Mouse (Mus musculus) CH12.LX (cell line): ENCODE data around the gene Rdh14. TPM values are rescaled to one million over a fixed set of nuclear protein-coding genes. Genes with fewer than 3 reads are reported as not detected.

Source experiments
- DNase-seq: peaks from one replicate; pipeline ENCODE4 v3.0.0-alpha.2; 2013; ENCODE audit errors: extremely low read depth
- H3K27ac ChIP-seq: 2 replicates; pipeline ENCODE4 v1.5.1; 2012; ENCODE audit warnings: low read depth, mild to moderate bottlenecking, control low read depth, moderate library complexity; ENCODE audit not compliant: insufficient read depth
- H3K27me3 ChIP-seq: replicated peaks from 2 replicates; pipeline ENCODE3; 2012; ENCODE audit warnings: inconsistent platforms
- H3K36me3 ChIP-seq, 2 experiments: replicated peaks in 1 of 2; 2 replicates each; pipeline versions ENCODE3 to v1.6.1; 2012; ENCODE audit warnings: inconsistent platforms in 1 of 2, low read length in 1 of 2, mild to moderate bottlenecking in 1 of 2, mixed read lengths in 1 of 2, moderate library complexity in 1 of 2; ENCODE audit not compliant: control insufficient read depth in 1 of 2, insufficient read depth in 1 of 2
- H3K4me1 ChIP-seq, 2 experiments: 2 replicates each; pipeline ENCODE4 v1.6.1; 2012; ENCODE audit warnings: inconsistent platforms in 1 of 2, moderate library complexity in 1 of 2; ENCODE audit not compliant: insufficient read depth in 2 of 2, control insufficient read depth in 1 of 2
- H3K4me2 ChIP-seq: 2 replicates; pipeline ENCODE4 v1.6.1; 2012; ENCODE audit warnings: low read depth, mild to moderate bottlenecking, control low read depth; ENCODE audit not compliant: poor library complexity, insufficient read depth, severe bottlenecking
- H3K4me3 ChIP-seq, 3 experiments: fragments of 150-350 bp in 1 of 3; sonication (generic) in 1 of 3; replicated peaks in 1 of 3; 2 replicates each; pipeline versions ENCODE3 to v1.5.1; 2011 to 2012; ENCODE audit warnings: low read depth in 2 of 3, low read length in 2 of 3, mild to moderate bottlenecking in 2 of 3, moderate library complexity in 2 of 3, control low read depth in 1 of 3, improper control_type of control experiment in 1 of 3, inconsistent platforms in 1 of 3, mixed read lengths in 1 of 3; ENCODE audit not compliant: poor library complexity in 1 of 3
- H3K79me2 ChIP-seq: replicated peaks from 2 replicates; pipeline ENCODE4 v1.6.1; 2012; ENCODE audit warnings: mild to moderate bottlenecking, moderate library complexity; ENCODE audit not compliant: control insufficient read depth, poor library complexity, insufficient read depth, severe bottlenecking; ENCODE audit errors: extremely low read depth
- H3K9ac ChIP-seq: 2 replicates; pipeline ENCODE4 v1.6.1; 2012; ENCODE audit warnings: low read depth, mild to moderate bottlenecking, control low read depth, moderate library complexity; ENCODE audit not compliant: insufficient read depth
- H3K9me3 ChIP-seq: replicated peaks from 2 replicates; pipeline ENCODE3; 2012; ENCODE audit warnings: low read length, inconsistent platforms, mixed read lengths
- CTCF ChIP-seq, 2 experiments: IDR thresholded peaks in 1 of 2; conservative IDR thresholded peaks in 1 of 2; 2 replicates each; pipeline ENCODE4 v1.5.1; 2011 to 2012; ENCODE audit warnings: low read depth in 2 of 2, low read length in 2 of 2, improper control_type of control experiment in 1 of 2, inconsistent platforms in 1 of 2, mild to moderate bottlenecking in 1 of 2, moderate library complexity in 1 of 2
- HCFC1 ChIP-seq: IDR thresholded peaks from 2 replicates; pipeline ENCODE4 v1.6.1; 2012; ENCODE audit warnings: low read depth, mild to moderate bottlenecking, inconsistent platforms, low read length, improper control_type of control experiment
- IRF4 ChIP-seq: IDR thresholded peaks from 2 replicates; pipeline ENCODE4 v1.6.1; 2014; ENCODE audit warnings: low read depth, mild to moderate bottlenecking, inconsistent platforms, low read length, improper control_type of control experiment
- KAT2A ChIP-seq: IDR thresholded peaks from 2 replicates; pipeline ENCODE4 v1.6.1; 2012; ENCODE audit warnings: low read length, improper control_type of control experiment, inconsistent platforms; ENCODE audit not compliant: insufficient replicate concordance
- MYC ChIP-seq: IDR thresholded peaks from 2 replicates; pipeline ENCODE4 v1.6.1; 2011; ENCODE audit warnings: low read depth, mild to moderate bottlenecking, improper control_type of control experiment, low read length
- NELFE ChIP-seq: IDR thresholded peaks from 2 replicates; pipeline ENCODE4 v1.6.1; 2011; ENCODE audit warnings: low read depth, low read length, improper control_type of control experiment
- NRF1 ChIP-seq: IDR thresholded peaks from 2 replicates; pipeline ENCODE4 v1.6.1; 2014; ENCODE audit warnings: low read depth, mild to moderate bottlenecking, inconsistent platforms, low read length, improper control_type of control experiment, moderate library complexity
- PAX5 ChIP-seq: IDR thresholded peaks from 2 replicates; pipeline ENCODE4 v1.6.1; 2012; ENCODE audit warnings: low read length, inconsistent platforms, mixed read lengths
- TBP ChIP-seq: conservative IDR thresholded peaks from 2 replicates; pipeline ENCODE4 v1.6.1; 2011; ENCODE audit warnings: low read depth, low read length, improper control_type of control experiment
- USF1 ChIP-seq: IDR thresholded peaks from 2 replicates; pipeline ENCODE4 v1.6.1; 2014; ENCODE audit warnings: low read depth, mild to moderate bottlenecking, inconsistent platforms, low read length, improper control_type of control experiment
- USF2 ChIP-seq: conservative IDR thresholded peaks from 2 replicates; pipeline ENCODE4 v1.6.1; 2011; ENCODE audit warnings: low read depth, low read length, improper control_type of control experiment
- ZKSCAN1 ChIP-seq: IDR thresholded peaks from 2 replicates; pipeline ENCODE4 v1.6.1; 2012; ENCODE audit warnings: low read depth, inconsistent platforms, low read length, improper control_type of control experiment, borderline replicate concordance
- dilution Hi-C: fragments of 300-500 bp; cut with MboI; formaldehyde crosslinking; loops from 2 replicates; pipeline ENCODE4 v1.14.3; 2020; ENCODE audit warnings: low sequenced_read_pairs; ENCODE audit not compliant: extremely low pct_unique_long_range_greater_than_20kb, extremely low pct_ligation_motif_present
- in situ Hi-C: fragments of 300-500 bp; cut with MboI; formaldehyde crosslinking; loops from 3 replicates; pipeline ENCODE4 v1.14.3; 2019; ENCODE audit warnings: low sequenced_read_pairs, low pct_ligation_motif_present, low pct_unique_long_range_greater_than_20kb, mixed read lengths
- polyA plus RNA-seq: library from polyadenylated mRNA; unstranded; fragments of >175 nt; gene quantifications from 2 replicates; pipeline ENCODE4 v1.2.1, GENCODE M21; 2012; ENCODE audit warnings: low read depth; ENCODE audit not compliant: insufficient read length
- total RNA-seq, 2 experiments: library from RNA; depleted of rRNA; stranded (reverse); fragments of 300-350 nt in 1 of 2; fragments of >200 nt in 1 of 2; gene quantifications; 2 replicates each; pipeline ENCODE4 v1.2.3; 2012 to 2014

The Rdh14 gene
- total and polyA plus RNA-seq, 3 experiments, result 9.6 to 16.4 (median 10.9) TPM

DNA sequence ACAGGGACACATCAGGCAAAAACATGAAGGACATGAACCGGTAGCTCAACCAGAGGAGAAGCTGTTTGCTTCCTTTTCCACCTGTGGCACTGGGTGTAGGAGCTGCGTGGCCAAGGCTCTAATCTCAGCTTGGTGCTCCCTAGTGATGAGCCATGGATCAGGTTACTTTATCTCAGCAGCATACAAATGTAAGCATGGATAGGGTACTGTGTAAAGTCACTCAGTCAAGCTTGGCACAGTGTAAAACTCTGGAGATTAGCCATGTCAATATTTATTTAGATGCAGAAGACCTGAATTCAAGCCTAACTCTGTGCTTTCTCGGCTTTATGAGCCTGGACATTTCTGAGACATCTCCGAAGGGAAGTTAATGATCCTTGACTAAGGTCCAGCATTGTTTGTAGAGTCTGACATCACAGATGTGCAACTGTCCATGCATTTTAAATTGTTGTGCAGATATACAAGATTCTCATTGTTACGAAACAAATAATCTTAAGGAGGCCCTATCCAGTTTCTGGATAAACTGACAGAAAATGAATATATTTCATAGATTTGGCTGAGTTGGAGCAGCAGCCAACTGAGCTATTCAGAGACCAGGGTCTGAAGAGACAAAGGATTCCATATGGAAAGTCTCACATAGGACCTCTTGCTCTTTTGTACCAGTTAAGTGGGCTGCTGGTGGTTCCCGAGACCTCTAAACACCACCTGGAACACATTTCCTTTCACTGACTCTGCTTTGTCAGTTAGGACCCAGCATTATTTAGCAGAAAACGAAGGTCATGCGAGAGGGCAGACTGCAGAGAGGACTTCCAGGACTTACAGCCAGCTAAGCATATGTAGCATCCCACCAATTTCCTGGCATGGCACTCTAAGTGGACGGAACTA, 35.7 kb downstream of the Rdh14 start:
- no peak overlapping the region for H3K27ac ChIP-seq
- no peaks in the 10 kb centered on the region for H3K79me2 ChIP-seq
- in situ Hi-C loops (no loop called here), dilution Hi-C loops (no loop called here)
- H3K36me3 ChIP-seq, result no peaks in the 10 kb centered on the region
- H3K9ac ChIP-seq, result no peak overlapping the region
- no peaks in the 10 kb centered on the region for H3K27me3 ChIP-seq
- TF ChIP-seq MYC (no peak), ZKSCAN1 (no peak), KAT2A (no peak), HCFC1 (no peak)
- DNase-seq, result no peak
- H3K4me2 ChIP-seq, result no peak overlapping the region
- no peak overlapping the region for H3K4me3 ChIP-seq
- H3K4me1 ChIP-seq, result no peaks in the 10 kb centered on the region
- no peaks in the 10 kb centered on the region for H3K9me3 ChIP-seq

DNA sequence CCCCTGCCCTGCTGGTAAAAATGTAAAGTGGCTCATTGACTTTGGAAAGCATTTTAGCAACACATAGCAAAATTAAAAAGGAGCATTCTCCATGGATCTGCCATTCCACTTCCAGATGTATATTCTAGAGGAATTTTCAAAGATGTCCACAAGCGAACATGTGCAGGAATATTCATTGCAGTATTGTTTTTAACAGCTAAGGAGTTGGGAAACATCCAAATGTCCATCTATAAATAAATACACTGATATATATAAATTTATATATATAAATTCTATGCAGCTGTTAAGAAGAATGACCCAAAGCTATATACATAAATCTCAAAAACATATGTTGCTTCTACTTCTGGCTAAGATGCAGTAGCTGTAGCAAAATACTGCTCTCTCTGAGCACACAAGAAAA, 40.4 kb downstream of the Rdh14 start:
- TF ChIP-seq PAX5 (no peak), NRF1 (no peak), TBP (no peak), NELFE (no peak), IRF4 (no peak), USF2 (no peak), MYC (no peak), USF1 (no peak), CTCF (conservative IDR thresholded peaks at IDR 0.05 in 1 of 2, IDR thresholded peaks at IDR 0.05 in 1 of 2; ENCODE audit: low read depth in 2 of 2, low read length in 2 of 2) (no peak)
- DNase-seq, result no peak
- H3K4me1 ChIP-seq, result no peaks in the 10 kb centered on the region
- H3K9me3 ChIP-seq, result no peaks in the 10 kb centered on the region
- in situ Hi-C loops, result loop anchor here (10.0 kb wide), 1 partner anchor 856 kb away; the partner anchor contains the start of gene Osr1
- no peaks in the 10 kb centered on the region for H3K27me3 ChIP-seq
- H3K9ac ChIP-seq, result no peak overlapping the region
- dilution Hi-C loops, result no loop called here
- H3K4me2 ChIP-seq, result no peak overlapping the region
- no peaks in the 10 kb centered on the region for H3K36me3 ChIP-seq
- H3K27ac ChIP-seq, result no peak overlapping the region
- no peak overlapping the region for H3K4me3 ChIP-seq
- H3K79me2 ChIP-seq, result no peaks in the 10 kb centered on the region
